Mouse (Mus musculus): ENCODE results near the gene Isg15. TPM values are rescaled to one million over a fixed set of nuclear protein-coding genes. Genes with fewer than 3 reads are reported as not detected.

The Isg15 gene
- polyA plus RNA-seq, 1 experiment = 71.0 TPM

GRCm38 (mm10) chr4:156227752-156228392 is 27.3 kb upstream of the Isg15 start:
- Histone ChIP-seq H3K27ac (ENCODE audit: insufficient read depth, low read length) (peak overlapping the region; percentile 36; the same call in 1 of the 2 replicates), H3K4me3 (ENCODE audit: insufficient read depth, low read length) (peak overlapping the region; percentile 19), H3K4me1 (ENCODE audit: control insufficient read depth, insufficient read depth, low read length) (peaks cover 4% of the 10 kb centered on the region; the same call in 1 of the 2 replicates)
- TF ChIP-seq POLR2A (IDR thresholded peaks at IDR 0.05; ENCODE audit: low read depth, low read length) (no peak), CTCF (IDR thresholded peaks at IDR 0.05; ENCODE audit: borderline replicate concordance, insufficient read depth, low read length) (no peak)

DNA sequence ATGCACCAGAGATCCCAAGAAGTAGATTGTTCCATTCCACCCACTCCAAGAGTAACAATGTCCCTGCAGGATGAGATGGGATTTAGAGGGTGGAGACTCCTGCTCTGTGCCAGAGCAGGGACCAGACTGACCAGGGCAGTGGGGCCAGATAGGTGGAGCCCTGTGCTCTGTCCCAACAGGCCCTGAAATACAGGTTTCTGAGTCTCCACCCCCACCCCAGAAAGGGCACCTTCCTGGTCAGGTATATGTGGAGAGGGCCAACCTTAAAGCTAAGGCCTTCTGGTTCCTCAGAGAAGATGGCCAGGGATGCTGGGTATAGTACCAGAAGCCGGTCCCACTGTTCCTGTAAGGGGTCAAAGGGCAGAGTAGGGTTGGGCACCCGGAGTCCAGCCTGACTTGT is 23.7 kb upstream of the Isg15 start:
- Histone ChIP-seq H3K4me1 (ENCODE audit: control insufficient read depth, insufficient read depth, low read length) (peaks cover 6% of the 10 kb centered on the region; the same call in 1 of the 2 replicates), H3K27ac (ENCODE audit: insufficient read depth, low read length) (no peak overlapping the region), H3K4me3 (ENCODE audit: insufficient read depth, low read length) (no peak overlapping the region)
- no peak for TF ChIP-seq POLR2A (IDR thresholded peaks at IDR 0.05; ENCODE audit: low read depth, low read length)
- no peak for TF ChIP-seq CTCF (IDR thresholded peaks at IDR 0.05; ENCODE audit: borderline replicate concordance, insufficient read depth, low read length)

DNA sequence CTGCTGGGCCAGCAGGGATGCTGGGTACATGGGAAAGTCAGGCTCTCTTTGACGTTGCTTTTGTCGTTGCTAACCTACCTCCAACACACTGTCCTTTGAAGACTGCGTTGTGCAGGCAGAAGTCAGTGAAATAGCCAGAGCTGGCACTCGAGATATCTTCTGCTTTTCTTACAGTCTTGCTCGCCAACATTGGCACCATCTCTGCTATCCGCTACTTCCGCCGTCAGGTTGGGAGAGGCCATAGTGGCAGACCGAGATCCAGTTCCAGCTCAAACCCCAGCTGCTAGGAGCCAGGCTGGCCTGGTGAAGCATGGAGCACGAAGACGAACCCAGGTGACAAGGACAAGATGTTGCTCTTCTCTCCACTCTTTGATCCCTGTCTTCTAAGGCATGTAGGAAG is 19.3 kb upstream of the Isg15 start:
- no peak overlapping the region for H3K27ac ChIP-seq (ENCODE audit: insufficient read depth, low read length)
- TF ChIP-seq POLR2A (IDR thresholded peaks at IDR 0.05; ENCODE audit: low read depth, low read length) (no peak), CTCF (IDR thresholded peaks at IDR 0.05; ENCODE audit: borderline replicate concordance, insufficient read depth, low read length) (no peak)
- peaks cover 2% of the 10 kb centered on the region; the same call in 1 of the 2 replicates for H3K4me1 ChIP-seq (ENCODE audit: control insufficient read depth, insufficient read depth, low read length)
- no peak overlapping the region for H3K4me3 ChIP-seq (ENCODE audit: insufficient read depth, low read length)

- Histone ChIP-seq H3K4me1 (ENCODE audit: control insufficient read depth, insufficient read depth, low read length) (peaks cover 2% of the 10 kb centered on the region; the same call in 1 of the 2 replicates), H3K4me3 (ENCODE audit: insufficient read depth, low read length) (no peak overlapping the region), H3K27ac (ENCODE audit: insufficient read depth, low read length) (no peak overlapping the region)
- TF ChIP-seq CTCF (IDR thresholded peaks at IDR 0.05; ENCODE audit: borderline replicate concordance, insufficient read depth, low read length) (no peak), POLR2A (IDR thresholded peaks at IDR 0.05; ENCODE audit: low read depth, low read length) (no peak)
Measured at GRCm38 (mm10) chr4:156217838-156218237, 17.2 kb upstream of the Isg15 start.

DNA sequence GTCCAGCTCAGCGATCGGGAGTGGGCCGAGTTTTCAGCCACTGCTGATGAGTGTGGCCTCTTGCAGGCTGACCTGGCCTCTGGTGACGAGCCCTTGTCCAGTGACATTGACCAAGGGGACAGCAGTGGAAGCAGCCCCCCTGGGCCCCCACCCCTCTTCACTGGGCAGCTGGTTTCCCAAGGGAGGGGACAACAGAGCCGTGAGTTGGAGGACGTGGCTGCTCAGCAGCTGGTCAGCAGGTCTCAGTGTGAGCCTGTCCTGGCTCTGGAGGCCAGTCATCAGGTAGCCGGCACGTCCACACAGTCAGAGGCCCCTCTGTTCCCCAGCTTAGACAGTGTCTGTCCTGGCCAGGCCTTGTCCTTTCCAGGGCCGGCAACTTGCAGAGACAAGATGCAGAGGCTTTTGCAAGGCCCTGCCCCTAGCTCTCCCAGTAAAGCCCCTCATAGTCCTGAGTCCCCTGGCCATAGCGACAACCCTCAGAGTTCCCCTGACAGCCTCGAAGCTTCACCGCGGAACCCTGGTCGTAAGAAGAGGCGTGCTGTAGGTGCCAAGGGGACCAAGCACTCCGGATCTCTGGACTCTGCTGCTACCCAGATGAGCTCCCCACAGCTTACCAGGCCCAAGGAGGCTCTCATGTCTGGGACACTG is 16.5 kb upstream of the Isg15 start:
- H3K4me1 ChIP-seq (ENCODE audit: control insufficient read depth, insufficient read depth, low read length) = peaks cover 2% of the 10 kb centered on the region; the same call in 1 of the 2 replicates
- TF ChIP-seq CTCF (IDR thresholded peaks at IDR 0.05; ENCODE audit: borderline replicate concordance, insufficient read depth, low read length) = no peak
- TF ChIP-seq POLR2A (IDR thresholded peaks at IDR 0.05; ENCODE audit: low read depth, low read length) = no peak
- no peak overlapping the region for H3K4me3 ChIP-seq (ENCODE audit: insufficient read depth, low read length)
- no peak overlapping the region for H3K27ac ChIP-seq (ENCODE audit: insufficient read depth, low read length)

GRCm38 (mm10) chr4:156216196-156216595 is 15.6 kb upstream of the Isg15 start:
- TF ChIP-seq CTCF (IDR thresholded peaks at IDR 0.05; ENCODE audit: borderline replicate concordance, insufficient read depth, low read length) (no peak), POLR2A (IDR thresholded peaks at IDR 0.05; ENCODE audit: low read depth, low read length) (no peak)
- Histone ChIP-seq H3K4me1 (ENCODE audit: control insufficient read depth, insufficient read depth, low read length) (peaks cover 2% of the 10 kb centered on the region; the same call in 1 of the 2 replicates), H3K4me3 (ENCODE audit: insufficient read depth, low read length) (no peak overlapping the region), H3K27ac (ENCODE audit: insufficient read depth, low read length) (no peak overlapping the region)

- TF ChIP-seq POLR2A (IDR thresholded peaks at IDR 0.05; ENCODE audit: low read depth, low read length) = no peak
- TF ChIP-seq CTCF (IDR thresholded peaks at IDR 0.05; ENCODE audit: borderline replicate concordance, insufficient read depth, low read length) = no peak
- Histone ChIP-seq H3K27ac (ENCODE audit: insufficient read depth, low read length) (no peak within 1 kb of the TSS), H3K4me1 (ENCODE audit: control insufficient read depth, insufficient read depth, low read length) (no peaks in the 10 kb centered on the region; the same call in 1 of the 2 replicates), H3K4me3 (ENCODE audit: insufficient read depth, low read length) (no peak within 1 kb of the TSS)
Measured at GRCm38 (mm10) chr4:156215649-156216048, 15.0 kb upstream of the Isg15 start, which contains the start of gene Perm1. TSS of gene Perm1 (plus strand) at chr4:156215868.

DNA sequence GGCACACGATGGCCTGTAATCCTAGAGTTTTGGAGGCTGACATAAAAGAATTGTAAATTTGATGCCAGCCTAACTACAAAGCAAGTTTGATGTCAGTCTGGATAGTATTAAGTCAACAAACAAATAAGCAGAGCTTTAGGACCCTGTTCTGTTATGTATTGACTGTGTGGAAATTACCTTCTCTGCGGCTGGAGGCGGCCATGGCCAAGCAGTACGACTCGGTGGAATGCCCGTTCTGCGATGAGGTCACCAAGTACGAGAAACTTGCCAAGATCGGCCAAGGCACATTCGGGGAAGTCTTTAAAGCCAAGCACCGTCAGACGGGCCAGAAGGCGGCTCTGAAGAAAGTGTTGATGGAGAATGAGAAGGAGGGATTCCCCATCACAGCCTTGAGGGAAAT is 12.5 kb upstream of the Isg15 start:
- TF ChIP-seq POLR2A (IDR thresholded peaks at IDR 0.05; ENCODE audit: low read depth, low read length) (no peak), CTCF (IDR thresholded peaks at IDR 0.05; ENCODE audit: borderline replicate concordance, insufficient read depth, low read length) (no peak)
- H3K27ac ChIP-seq (ENCODE audit: insufficient read depth, low read length) = no peak overlapping the region
- no peaks in the 10 kb centered on the region; the same call in 1 of the 2 replicates for H3K4me1 ChIP-seq (ENCODE audit: control insufficient read depth, insufficient read depth, low read length)
- no peak overlapping the region for H3K4me3 ChIP-seq (ENCODE audit: insufficient read depth, low read length)

DNA sequence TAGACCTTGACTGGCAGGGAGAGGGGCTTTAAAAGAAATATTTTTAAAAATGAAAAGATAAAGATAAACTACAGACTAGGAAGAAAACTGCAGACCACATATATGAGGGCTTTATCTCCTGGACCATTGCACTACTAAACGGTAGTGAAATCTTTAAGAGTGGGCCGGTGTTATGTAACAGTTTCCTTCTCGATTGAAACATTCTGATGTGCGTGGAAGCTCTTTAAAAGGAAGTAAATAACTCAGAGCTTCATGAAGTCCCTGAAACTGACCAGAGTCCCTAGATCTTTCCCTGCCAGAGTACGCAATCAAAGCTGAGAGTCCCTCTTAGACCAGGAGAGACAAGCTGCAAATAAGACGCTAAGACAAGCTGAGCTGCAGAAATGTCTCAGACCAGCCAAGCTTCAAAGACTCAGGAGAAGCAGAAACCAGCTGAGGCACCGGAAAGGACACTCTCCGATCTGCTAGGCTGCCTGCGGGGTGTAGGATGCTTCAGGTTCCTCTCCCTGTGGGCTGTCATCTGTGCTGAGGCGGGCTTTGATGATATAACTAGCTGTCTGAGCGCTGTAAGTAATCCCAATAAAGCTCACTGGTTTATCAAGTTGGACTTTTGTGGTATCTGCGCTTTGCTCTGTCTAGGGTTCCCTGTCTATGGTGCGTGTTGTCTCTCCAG is 9.5 kb upstream of the Isg15 start:
- TF ChIP-seq CTCF (IDR thresholded peaks at IDR 0.05; ENCODE audit: borderline replicate concordance, insufficient read depth, low read length) (no peak), POLR2A (IDR thresholded peaks at IDR 0.05; ENCODE audit: low read depth, low read length) (no peak)

More for the DNA sequence above, 9.5 kb upstream of the Isg15 start:
- Histone ChIP-seq H3K4me3 (ENCODE audit: insufficient read depth, low read length) (no peak overlapping the region), H3K4me1 (ENCODE audit: control insufficient read depth, insufficient read depth, low read length) (no peaks in the 10 kb centered on the region), H3K27ac (ENCODE audit: insufficient read depth, low read length) (no peak overlapping the region)

Measured in embryonic fibroblast, embryonic 13.5 days (primary cell).